Mouse (Mus musculus) ES-Bruce4 (cell line): ENCODE data around the gene Ankrd12.

ENCODE experiments used
- CTCF ChIP-seq: IDR thresholded peaks from one replicate; pipeline ENCODE4 v1.8.1; 2011; ENCODE audit warnings: low read depth, low read length
- EP300 ChIP-seq: IDR thresholded peaks from 2 replicates; pipeline ENCODE4 v1.6.1; 2011; ENCODE audit warnings: low read depth, low read length; ENCODE audit not compliant: insufficient read depth
- POLR2A ChIP-seq: IDR thresholded peaks from one replicate; pipeline ENCODE4 v1.8.1; 2011; ENCODE audit warnings: low read length; ENCODE audit not compliant: insufficient read depth

GRCm38 (mm10) chr17:66104076-66104475 lies 27.2 kb upstream of the Ankrd12 start:
- TF ChIP-seq CTCF (no peak), EP300 (no peak), POLR2A (no peak)
